8 mouse cellular contexts compared by ENCODE assay signal in genomic region chr7:34929614-34930262, GRCm38 (mm10). TPM values are rescaled to one million over a fixed set of nuclear protein-coding genes. Genes with fewer than 3 reads are reported as not detected.
DNase-seq lines count a peak whose midpoint lies in the region; ATAC-seq lines count a peak whose summit lies in the region.

No protein-coding gene starts in this region.

- H3K4me2 ChIP-seq in liver, embryonic 12.5 days: no peak overlapping the region
- H3K4me2 ChIP-seq in forebrain, embryonic 14.5 days (ENCODE audit: low read length): no peak overlapping the region
- no peak overlapping the region for H3K4me2 ChIP-seq in hindbrain, embryonic 16.5 days (ENCODE audit: low read length)

- peaks cover 19% of the 10 kb centered on the region for H3K36me3 ChIP-seq in liver, embryonic 12.5 days
- no peaks in the 10 kb centered on the region for H3K36me3 ChIP-seq in forebrain, embryonic 14.5 days (ENCODE audit: control insufficient read depth, insufficient read depth, low read length)
- peaks cover 5% of the 10 kb centered on the region for H3K36me3 ChIP-seq in hindbrain, embryonic 16.5 days (ENCODE audit: control insufficient read depth, insufficient read depth, low read length)

- no peaks in the 10 kb centered on the region for H3K27me3 ChIP-seq in liver, embryonic 12.5 days (replicated peaks)
- H3K27me3 ChIP-seq in forebrain, embryonic 14.5 days (replicated peaks; ENCODE audit: control insufficient read depth, insufficient read depth, low read length): no peaks in the 10 kb centered on the region
- H3K27me3 ChIP-seq in hindbrain, embryonic 16.5 days (replicated peaks; ENCODE audit: control insufficient read depth, insufficient read depth, low read length): no peaks in the 10 kb centered on the region

- ATAC-seq in liver, embryonic 12.5 days: no peak
- ATAC-seq in forebrain, embryonic 14.5 days: no peak
- ATAC-seq in hindbrain, embryonic 16.5 days: peak; percentile 54

- H3K9ac ChIP-seq in liver, embryonic 12.5 days: no peak overlapping the region
- peak overlapping the region; percentile 25; the same call in 1 of the 2 replicates for H3K9ac ChIP-seq in forebrain, embryonic 14.5 days (ENCODE audit: low read length)
- H3K9ac ChIP-seq in hindbrain, embryonic 16.5 days (ENCODE audit: low read depth, low read length): peak overlapping the region; percentile 31; the same call in 1 of the 2 replicates

- WGBS in liver, embryonic 12.5 days (ENCODE audit: insufficient replicate concordance): 63% methylated on average over 8 of the region's 8 CpGs
- WGBS in forebrain, embryonic 14.5 days: 49% methylated on average over 8 of the region's 8 CpGs
- 41% methylated on average over 8 of the region's 8 CpGs for WGBS in hindbrain, embryonic 16.5 days

- H3K4me3 ChIP-seq in liver, embryonic 12.5 days: no peak overlapping the region
- no peak overlapping the region for H3K4me3 ChIP-seq in forebrain, embryonic 14.5 days (ENCODE audit: low read depth, low read length)
- H3K4me3 ChIP-seq in hindbrain, embryonic 16.5 days (ENCODE audit: low read length): no peak overlapping the region

- peaks cover 15% of the 10 kb centered on the region for H3K4me1 ChIP-seq in liver, embryonic 12.5 days
- no peaks in the 10 kb centered on the region; the same call in 1 of the 2 replicates for H3K4me1 ChIP-seq in forebrain, embryonic 14.5 days (ENCODE audit: control insufficient read depth, insufficient read depth, low read length)
- H3K4me1 ChIP-seq in hindbrain, embryonic 16.5 days (ENCODE audit: control insufficient read depth, insufficient read depth, low read depth, low read length): peaks cover 20% of the 10 kb centered on the region

- H3K9me3 ChIP-seq in liver, embryonic 12.5 days (replicated peaks): no peaks in the 10 kb centered on the region
- H3K9me3 ChIP-seq in forebrain, embryonic 14.5 days (replicated peaks; ENCODE audit: control insufficient read depth, low read length): no peaks in the 10 kb centered on the region
- H3K9me3 ChIP-seq in hindbrain, embryonic 16.5 days (ENCODE audit: control insufficient read depth, low read length): no peaks in the 10 kb centered on the region

- DNase-seq in liver: no peak
- peak; percentile 13 for DNase-seq in forebrain, embryonic 14.5 days (ENCODE audit: low spot score)
- peak; percentile 18 for DNase-seq in retina, embryonic 14.5 days (ENCODE audit: low spot score)
- DNase-seq in yolk sac, embryonic 10.5 days (ENCODE audit: low spot score): no peak
- DNase-seq in right cerebral cortex, postnatal 25 days: no peak
- DNase-seq in cerebellum, adult 11 months: no peak

- H3K27ac ChIP-seq in liver, embryonic 12.5 days: peak overlapping the region; percentile 1; the same call in 1 of the 2 replicates
- peak overlapping the region; percentile 39; the same call in 1 of the 2 replicates for H3K27ac ChIP-seq in forebrain, embryonic 14.5 days (ENCODE audit: low read depth, low read length)
- 0 out of 2 replicates have a peak overlapping the region, but pooled peaks have one; percentile 8 for H3K27ac ChIP-seq in hindbrain, embryonic 16.5 days (ENCODE audit: low read depth, low read length)

RNA-seq across cellular contexts. Expression of gene Pepd, which starts 17.6 kb away (rescaled TPM):
- polyA plus RNA-seq in liver, embryonic 12.5 days (2016; fragmentation: Nextera tagmentation; extraction: Ambion mirVana): 45.4 and 49.6 TPM in 2 replicates
- 61.8 and 64.7 TPM in 2 replicates for polyA plus RNA-seq in forebrain, embryonic 14.5 days (2014; fragmentation: Nextera tagmentation; extraction: Ambion mirVana)
- polyA plus RNA-seq in hindbrain, embryonic 16.5 days (2015; fragmentation: Nextera tagmentation; extraction: Ambion mirVana): 66.2 and 69.5 TPM in 2 replicates

Comparison
In these comparisons a context has a peak if more than half of its experiments do, and no peak if none do; other contexts are left out.
1. DNase-seq: peak in forebrain, embryonic 14.5 days (single experiment) and retina, embryonic 14.5 days (single experiment); none in liver (single experiment), yolk sac, embryonic 10.5 days (single experiment), right cerebral cortex, postnatal 25 days (single experiment) and cerebellum, adult 11 months (single experiment).
2. Peak in every context shown above with its lines, with median percentiles within 50 percentile points of each other: H3K27ac ChIP-seq.